Mouse (Mus musculus) right cerebral cortex, postnatal 4 days (tissue): ENCODE measurements around the gene Cemip.
"Not testable (repeated sequence)": the region's sequence is repeated elsewhere in the genome, so short reads cannot be mapped to it uniquely, and the experiment has no call there.

ENCODE experiments used
- DNase-seq: peaks from one replicate; pipeline ENCODE4 v3.0.0-alpha.2; 2022

The Cemip gene

DNA sequence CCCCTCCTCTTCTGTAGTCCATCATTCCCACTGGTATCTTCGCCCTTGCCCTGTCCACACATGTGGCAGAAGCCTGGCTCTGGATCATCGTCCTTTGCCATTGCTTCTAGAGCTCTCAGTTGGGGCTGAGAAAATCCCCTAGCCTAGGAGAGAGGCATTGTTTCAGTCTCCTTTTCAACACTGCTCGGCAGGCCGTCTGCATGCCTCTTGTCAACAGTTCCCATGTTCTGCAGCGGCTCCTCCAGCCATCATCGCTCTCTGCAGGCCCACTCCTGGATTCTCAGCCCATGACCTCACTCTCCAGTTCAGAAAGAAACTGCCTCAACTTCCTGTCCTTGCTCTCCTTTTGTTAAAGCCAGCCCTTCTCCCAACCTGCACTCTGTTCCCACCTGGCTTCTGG lies 136.6 kb downstream of the Cemip start:
- DNase-seq, result no peak

DNA sequence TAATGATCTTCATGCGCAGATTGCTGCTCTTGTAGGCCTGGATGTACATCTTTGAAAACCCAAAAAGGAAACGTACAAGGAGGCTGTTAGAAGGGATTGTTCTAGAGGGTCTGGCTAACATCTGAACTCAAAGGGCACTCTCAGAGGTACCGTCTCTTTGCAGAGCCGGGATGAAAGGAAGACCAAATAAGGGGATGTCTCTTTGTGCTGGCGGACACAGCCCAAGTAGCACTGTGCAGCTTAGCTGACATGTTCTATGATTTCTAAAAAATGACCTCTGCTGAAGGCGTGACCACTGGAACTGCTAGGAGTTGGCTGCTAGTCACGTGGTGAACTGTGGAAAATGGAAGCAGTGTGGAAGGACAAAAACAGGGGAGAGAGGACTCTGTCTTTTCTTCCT lies 137.6 kb downstream of the Cemip start:
- DNase-seq, result no peak

DNA sequence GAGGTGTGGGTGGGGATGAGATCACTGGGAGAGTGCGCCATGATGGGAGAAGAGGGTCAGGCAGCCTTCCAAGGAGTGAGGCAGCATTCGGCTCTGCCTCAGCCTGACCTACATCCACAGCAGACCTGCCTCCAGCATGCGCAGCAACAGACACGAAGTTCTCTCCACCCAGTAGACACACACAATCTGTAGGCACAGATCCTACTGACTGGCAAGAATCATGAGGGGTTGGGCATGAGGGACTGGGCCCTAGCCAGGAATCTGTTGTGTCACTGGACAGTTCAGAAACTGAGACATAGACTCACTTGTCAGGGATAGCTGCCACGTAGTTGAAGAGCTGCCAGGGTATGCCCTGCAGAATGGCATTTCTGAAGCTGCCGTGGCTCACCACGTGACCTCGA lies 144.6 kb downstream of the Cemip start:
- DNase-seq, result no peak

DNA sequence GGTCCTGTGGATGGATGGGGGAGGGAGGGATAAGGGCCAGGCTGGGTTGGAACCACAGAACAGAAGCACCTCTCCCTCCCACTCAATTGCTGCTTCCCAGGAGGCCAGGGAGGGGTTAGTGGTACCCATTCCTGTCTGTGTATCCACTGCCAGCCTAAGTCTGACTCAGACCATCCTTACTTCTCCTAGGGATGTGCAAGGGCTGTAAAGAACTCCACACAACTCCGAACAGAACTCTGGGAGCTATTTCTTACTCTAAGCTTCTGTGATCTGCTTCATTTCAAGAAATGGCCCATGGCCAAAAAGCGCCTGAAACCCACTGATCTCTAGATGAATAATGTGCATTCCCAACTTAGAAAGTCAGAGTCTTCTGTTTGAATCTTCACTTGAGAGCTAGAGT lies 146.2 kb downstream of the Cemip start:
- DNase-seq, result no peak

DNA sequence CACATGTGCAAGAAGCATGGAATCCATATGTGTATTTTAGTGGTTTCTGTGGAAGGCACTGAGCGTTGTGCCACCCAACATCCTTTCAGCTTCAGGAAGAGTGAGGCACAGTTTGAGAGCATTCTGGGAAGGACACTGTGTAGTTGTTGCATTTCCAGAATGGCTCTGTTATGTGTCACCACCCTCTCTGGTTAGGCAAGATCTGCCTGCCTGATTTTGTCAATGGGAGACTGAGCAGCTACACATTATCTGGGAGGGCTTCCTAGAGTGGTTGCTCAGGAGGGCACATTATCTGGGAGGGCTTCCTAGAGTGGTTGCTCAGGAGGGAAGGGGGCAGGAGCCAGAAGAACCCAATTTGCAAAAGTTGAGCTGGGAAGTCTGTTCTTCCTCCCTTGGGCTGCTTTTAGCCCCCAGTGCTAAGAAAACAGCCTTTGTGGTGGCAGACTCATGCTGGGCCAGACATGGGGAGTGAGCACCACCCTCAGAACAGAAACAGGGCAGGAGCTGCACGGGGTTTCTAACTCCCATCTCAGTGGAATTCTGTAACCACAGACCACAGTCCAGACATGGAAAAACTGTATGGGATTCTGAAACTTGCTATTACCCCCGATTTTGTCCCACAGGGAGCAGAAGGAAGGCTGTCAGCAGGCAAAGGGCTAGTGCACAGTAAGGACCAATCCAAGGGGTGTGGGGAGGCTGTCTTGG lies 147.1 kb downstream of the Cemip start:
- no peak for DNase-seq

DNA sequence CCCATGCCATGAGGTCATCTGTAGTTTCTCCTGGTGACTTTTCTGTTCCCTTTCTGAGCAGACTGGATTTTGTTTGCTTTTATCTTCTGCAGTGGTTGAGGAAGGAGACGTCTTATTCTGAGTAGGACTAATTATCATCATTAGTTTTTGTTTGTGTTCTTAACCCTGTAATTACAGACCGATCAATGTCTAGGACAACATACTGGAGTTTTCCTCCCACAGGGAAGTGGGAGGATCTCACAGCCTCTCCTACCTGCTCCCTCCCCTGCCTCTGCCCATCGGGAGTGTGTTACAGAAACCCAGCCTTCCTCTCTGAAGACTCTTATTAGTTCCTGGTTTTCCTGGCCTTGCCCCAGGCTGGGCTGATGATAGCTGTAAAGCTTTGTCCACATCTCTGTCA lies 164.7 kb downstream of the Cemip start:
- no peak for DNase-seq

DNA sequence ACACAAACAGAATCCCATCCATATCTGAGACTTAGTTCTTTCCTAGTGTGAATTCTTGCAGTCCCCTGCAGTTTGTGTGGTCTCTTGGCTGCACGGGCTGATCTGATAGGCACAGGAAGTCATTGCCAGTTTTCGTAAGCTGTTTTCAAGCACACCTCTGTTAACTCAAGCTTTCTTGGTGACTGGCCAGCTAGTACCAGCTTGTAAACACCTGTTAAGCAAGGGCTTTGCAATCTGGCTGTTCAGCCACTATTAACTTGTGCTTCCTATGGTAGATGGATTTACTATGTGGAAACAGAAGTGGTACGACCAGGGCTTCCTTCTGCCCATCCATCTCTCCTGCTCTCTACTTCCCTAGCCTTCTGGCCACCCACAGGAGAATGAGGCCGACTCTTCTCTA lies 166.1 kb downstream of the Cemip start:
- DNase-seq, result no peak

DNA sequence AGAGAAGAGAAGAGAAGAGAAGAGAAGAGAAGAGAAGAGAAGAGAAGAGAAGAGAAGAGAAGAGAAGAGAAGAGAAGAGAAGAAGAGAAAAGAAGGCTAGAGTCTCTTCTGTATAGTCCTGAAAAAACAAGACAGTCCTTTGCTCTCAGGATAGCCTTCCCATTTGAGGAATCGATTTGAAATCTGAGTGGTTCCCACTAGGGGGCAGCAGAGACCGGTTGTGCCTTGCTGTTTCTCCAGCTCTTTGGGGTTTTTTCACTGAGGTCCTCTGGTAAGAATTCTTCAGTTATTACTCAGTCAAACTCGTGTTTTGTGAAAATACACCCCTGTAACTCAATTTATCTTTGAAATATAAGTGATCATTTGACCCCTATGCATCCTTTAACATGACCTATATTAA lies 171.7 kb downstream of the Cemip start:
- DNase-seq, result peak; percentile 98

DNA sequence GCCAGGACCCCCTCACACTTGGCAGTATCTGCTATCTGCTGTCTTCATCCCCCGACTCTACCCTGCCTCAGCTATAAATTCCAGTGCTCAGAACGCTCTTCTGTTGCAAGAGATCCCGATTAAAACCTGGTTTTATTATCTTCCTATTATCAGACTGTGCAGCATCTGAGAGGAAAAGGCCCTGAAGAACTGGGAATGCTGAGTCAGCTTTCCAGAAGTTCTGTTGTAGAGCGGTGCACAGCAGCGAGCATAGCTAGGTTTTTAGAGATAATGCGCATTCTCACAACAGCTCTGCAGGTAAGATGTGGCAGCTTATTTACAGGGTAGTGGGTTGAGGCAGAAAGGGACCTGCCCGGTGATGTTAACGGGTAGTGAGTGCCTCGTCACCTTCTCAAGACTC lies 172.3 kb downstream of the Cemip start:
- no peak for DNase-seq

DNA sequence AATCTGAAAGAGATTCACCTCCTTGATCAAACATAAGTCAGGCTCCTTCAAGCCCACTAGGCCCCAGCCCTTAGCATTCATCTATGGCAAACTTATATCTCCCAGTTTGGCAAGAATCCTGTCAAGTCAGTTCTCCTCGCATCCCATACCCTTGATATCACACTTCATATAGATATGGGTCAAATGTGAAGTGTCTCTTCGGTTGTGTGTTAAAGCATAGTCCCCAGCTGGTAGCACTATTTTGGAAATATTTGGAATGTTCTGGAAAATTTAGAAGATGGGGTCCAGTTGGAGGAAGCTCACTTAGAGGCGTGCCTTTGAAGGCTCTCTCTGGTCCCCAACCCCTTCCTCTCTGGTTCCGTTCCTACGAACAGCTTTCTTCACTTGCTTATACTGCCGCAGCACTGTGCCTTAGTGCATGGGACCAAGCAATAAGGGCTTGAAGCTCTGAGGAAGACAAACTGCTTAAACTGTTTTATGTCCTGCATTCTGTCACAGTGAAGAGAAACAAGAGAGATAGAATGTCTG lies 172.8 kb downstream of the Cemip start:
- DNase-seq, result no peak

DNA sequence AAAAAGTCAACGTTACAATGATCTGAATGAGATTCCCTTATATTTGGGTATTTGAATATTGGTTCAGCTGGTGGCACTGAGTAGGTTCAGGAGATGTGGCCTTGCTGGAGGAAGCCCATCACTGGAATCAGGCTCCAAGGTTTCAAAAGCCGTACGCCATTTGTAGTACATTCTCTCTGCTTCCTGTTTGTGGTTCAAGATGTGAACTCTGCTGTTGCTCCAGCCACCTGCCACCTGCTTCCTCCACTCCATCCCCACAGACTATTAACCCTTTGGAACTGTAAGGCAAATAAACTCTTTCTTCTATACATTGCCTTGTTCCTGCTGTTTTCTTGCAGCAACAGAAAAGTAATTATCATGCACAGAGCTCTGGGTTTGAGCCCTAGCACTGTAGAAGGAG lies 174.4 kb downstream of the Cemip start:
- no peak for DNase-seq

DNA sequence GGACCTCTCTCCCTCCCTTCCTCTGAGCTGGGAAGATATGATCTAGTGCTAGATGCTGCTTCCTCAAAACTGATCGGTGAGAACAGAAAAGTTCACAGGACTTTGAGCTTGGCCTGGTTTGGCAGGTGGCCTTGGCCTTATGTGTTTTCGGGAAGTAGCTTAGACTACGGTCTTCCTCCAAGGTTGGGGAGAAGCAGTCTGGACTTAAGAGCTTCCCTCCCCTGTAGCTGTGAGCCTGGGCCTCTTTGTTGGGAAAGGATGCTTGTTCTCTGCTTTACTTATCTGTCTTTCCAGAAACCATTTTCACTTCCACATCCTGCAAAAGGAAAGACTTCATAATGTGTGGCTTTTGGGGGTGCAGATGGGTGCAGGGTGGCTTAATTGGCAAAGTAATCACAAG lies 181.5 kb downstream of the Cemip start:
- no peak for DNase-seq

DNA sequence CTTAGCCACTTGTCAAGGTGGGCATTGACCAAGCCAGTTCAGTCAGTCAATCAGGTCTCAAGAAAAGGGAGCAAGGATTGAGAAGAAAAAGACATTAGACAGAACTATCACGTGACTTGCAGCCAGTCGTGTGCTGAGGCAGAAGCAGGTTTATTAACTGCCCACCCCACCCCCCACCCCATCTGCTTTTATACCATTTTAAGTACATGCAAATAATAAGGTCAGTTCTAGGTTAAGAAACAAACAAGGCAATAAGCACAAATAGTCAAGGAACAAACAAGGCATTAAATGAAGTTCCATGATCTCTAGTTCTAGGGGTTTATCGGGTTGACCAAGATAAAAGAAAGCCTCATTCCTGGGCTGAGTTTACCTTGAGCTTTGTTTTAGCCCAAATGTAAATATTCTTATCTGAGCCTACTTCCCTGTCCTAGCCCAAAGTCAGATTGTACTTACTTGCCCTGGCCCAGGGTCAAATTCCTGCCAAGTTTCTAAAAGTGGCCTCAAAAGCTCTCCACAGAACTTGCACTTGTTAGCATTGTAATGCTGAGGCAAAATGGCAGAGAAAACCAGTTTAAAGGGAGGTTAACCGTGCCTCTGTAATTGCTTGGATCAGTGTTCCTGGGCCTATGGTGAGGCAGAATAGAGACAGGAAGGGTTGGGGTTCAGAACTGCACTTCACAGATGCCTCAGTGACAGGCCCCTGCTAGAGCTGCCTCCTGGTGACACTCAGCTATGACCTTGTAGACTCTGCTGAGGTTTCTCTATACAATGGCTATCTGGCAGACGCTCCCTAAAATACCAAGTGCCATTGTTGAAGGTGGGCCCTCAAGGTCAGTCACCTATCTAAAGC lies 183.8 kb downstream of the Cemip start:
- no peak for DNase-seq

DNA sequence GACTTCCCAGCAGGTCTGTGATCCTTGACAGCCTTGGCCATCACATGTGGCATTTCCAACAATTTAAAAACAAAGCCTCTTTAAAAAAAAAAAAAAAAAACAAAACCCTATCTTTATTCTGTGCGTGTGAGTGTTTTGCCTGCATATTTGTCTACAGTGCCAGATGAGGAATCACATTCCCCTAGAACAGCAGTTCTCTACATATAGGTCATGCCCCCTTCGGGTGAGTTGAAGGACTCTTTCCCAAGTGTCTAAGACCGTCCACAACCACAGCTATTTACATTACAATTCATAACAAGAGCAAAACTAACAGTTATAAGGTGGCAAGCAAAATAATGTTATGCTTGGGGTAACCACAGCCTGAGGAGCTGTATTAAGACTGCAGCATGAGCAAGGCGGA lies 184.9 kb downstream of the Cemip start:
- DNase-seq, result no peak

DNA sequence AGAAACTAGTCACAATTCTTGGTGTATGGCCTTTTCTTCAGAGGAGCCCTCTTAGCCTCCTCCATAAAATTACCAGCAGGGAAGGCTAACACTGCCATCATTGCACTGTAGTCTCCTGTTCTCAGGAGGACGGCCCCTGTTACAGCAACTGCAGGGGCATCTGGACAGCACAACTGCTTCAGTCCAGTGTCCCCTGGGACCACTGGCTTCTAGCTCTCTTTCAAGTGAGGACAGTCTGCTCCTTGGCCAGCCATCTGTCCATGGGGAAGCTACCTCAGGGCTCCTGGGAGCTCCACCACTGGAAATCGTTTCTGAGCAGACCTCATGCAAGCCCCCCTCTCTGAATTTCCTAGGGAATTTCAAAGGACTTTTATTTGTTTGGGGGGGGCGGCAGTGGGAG lies 185.8 kb downstream of the Cemip start:
- DNase-seq, result no peak

DNA sequence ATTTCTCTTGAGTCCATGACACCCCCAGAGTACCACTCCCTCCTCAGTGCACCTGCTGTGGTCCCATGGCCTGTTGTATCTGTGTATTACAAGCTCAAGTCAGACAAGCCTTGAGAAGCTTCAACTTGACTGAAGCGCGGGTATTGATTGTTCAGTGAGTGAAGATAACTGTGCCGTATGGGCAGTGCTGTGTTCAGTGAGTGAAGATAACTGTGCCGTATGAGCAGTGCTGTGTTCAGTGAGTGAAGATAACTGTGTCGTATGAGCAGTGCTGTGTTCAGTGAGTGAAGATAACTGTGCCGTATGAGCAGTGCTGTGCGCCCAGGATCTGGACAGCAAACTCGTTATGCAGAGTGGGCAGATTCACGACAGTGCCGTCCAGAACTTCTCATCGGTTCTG lies 188.0 kb downstream of the Cemip start:
- DNase-seq, result no peak

DNA sequence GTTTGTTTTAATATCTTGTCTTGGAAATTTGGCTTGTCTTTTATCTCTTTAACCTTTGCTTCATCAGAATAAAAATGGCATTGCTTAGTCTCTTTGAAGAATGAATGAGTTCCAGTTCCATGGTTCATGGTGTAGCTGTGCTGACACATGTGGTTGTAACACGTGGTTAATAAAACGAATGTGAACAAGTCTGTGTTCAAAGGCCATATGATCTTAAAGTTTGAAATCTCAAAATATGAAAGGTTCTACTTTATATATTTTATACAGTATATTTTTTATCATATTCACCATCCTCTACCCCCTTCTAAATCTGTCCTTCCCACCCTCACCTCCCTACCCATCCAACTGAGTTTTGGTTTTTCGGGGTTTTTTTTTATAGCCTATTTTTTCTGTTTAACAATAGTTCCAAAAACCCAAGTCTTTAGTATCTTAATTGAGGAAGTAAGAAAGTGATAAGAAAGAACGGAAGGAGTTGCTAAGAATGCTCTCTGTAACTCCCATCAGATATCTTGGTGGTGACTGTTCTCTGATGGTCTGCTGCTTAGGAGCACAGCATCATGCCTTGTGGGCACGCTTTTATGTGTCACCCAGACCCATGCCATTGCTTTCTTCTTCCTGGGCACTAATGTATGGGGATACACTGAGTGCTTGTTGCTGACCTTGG lies 190.1 kb downstream of the Cemip start:
- no peak for DNase-seq

DNA sequence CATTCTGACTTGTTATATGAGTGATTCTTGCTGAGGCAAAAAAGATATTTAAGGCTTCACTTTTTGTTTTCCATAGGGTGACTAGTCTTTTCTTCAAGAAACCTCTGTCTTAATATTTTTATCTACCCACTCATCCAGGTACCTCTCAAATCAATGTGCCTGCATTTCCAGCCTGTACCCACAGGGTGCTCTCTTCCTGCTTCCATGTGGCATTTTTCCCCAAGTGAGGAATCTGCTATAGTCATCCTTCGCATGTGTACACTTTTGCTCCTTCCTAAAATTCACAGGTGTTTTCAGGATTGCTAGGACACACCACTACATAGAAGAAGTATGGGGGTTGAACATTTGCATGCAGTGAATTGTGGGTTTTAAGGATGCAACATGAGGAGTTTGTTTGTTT lies 192.0 kb downstream of the Cemip start:
- no peak for DNase-seq

DNA sequence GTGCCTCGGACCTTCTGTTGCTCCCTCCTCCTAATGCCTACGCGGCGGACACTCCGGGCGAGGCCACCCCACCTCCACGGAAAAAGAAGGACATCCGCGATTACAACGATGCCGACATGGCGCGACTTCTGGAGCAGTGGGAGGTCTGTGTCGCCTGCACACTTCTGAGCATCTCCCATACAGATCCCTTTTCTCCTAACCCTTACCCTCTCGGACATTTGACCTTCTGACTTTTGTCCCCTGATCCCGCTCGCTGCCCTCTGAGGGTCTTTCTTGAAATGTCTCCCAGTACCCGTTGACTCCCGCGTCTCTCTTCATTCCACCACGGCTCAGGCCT lies 194.0 kb downstream of the Cemip start:
- DNase-seq, result no peak

DNA sequence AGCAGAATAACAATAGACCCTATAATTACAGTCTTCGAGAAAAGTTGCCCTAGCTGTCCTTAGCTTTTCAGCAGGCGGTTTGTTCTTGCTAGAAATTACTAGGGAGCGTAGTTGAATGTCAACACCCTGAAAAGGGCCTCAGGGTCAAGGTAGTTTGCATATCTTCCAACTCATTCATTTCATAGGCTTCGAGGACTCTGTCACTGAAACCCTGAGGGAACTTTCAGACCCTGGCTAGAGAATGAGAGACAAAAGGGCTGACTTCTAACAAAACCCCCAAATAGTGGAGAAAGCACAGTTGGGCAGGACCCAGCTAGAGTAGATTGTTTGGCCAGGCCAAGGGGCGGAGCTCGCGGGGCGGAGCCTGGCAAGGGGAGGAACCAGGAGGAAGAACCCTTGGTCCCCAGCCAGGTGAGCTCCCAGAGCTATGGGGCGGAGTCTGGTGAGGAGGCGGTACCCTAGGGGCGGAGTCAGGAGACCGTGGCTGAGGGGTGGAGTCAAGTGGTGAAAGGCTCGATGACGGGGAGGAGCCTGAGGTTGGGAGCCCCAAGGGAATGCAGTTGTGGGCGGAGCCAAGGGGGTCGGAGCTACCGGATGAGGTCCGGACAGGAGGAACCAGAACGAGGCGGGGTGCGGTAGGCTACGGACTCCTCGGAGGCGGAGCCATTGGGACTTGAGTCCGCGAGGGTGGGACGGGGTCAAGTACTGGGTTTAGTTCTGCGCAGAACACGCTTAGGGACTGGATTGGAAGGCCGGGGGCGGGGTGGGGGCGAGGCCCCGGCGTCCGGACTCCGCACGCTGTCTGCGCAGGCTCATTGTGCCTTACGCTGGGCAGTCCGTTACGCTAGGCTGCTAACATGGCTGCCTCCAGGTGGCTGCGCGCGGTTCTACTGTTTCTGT lies 194.6 kb downstream of the Cemip start:
- peak; percentile 86 for DNase-seq

DNA sequence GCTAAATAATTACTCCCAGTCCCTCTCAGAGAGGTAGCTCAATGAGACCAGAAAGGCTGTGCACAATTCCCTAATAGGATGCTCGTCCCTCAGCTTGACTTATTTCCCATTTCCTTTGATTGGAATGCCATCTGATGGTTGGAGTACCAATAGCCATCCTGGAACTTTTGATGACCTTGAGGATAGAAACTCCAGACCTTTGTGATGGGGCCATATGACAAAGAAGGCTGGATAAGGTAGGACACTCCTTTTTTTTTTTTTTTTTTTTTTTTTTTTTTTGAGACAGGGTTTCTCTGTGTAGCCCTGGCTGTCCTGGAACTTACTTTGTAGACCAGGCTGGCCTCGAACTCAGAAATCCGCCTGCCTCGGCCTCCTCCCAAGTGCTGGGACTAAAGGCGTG lies 196.4 kb downstream of the Cemip start:
- DNase-seq, result not testable (repeated sequence)

DNA sequence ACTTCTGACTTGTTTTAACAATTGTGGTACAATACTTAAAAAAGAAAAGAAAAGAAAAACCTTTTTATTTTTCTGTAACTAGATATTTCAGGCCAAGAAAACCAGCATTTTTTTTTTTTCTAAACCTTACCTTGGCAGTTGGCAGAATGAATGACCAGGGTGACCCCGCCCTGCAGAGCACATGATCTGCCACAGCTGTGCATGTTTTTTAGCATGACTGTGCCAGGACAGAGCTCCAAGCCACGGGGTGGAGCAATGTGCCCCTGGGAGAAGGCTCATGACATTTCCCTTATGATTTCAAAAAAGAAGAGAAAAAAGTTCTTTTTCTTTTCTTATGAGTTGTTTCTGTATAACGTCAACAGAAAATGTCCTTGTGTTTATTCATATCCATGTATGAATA lies 196.9 kb downstream of the Cemip start:
- DNase-seq, result no peak
